Mouse (Mus musculus) liver, adult 2 months (tissue): ENCODE results near the gene Klhl31.

Experiments used
- CTCF ChIP-seq: fragments of 200-500 bp; IDR thresholded peaks from 2 replicates; pipeline ENCODE4 v1.5.1; 2011; ENCODE audit warnings: low read depth, low read length, control low read depth
- POLR2A ChIP-seq: fragments of 200-500 bp; IDR thresholded peaks from 2 replicates; pipeline ENCODE4 v1.6.1; 2011; ENCODE audit warnings: low read length, control low read depth; ENCODE audit not compliant: insufficient read depth; ENCODE audit errors: extremely low read depth

GRCm38 (mm10) chr9:77622874-77623273, 13.4 kb upstream of the Klhl31 start:
- no peak for TF ChIP-seq CTCF
- no peak for TF ChIP-seq POLR2A
